Mouse (Mus musculus) lung, embryonic 14.5 days (tissue): Measurements from ENCODE around the gene Lrch1. TPM values are rescaled to one million over a fixed set of nuclear protein-coding genes. Genes with fewer than 3 reads are reported as not detected.

Experiments used
- ATAC-seq: fragments of 200-750 bp; cut with Nextera tagmentation; 2 replicates; pipeline ENCODE4 v1.8.0; 2017; ENCODE audit warnings: mild to moderate bottlenecking, moderate TSS enrichment, moderate library complexity; ENCODE audit not compliant: insufficient read depth
- DNase-seq: peaks from one replicate; pipeline ENCODE4 v3.0.0-alpha.2; 2015
- H3K27ac ChIP-seq: fragments of 300-500 bp; sonication (generic); 2 replicates; pipeline ENCODE4 v1.5.1; 2014; ENCODE audit warnings: low read depth, mild to moderate bottlenecking, moderate library complexity
- H3K27me3 ChIP-seq: fragments of 300-500 bp; sonication (generic); 2 replicates; pipeline ENCODE4 v1.6.1; 2014; ENCODE audit warnings: low read length, control low read depth; ENCODE audit not compliant: insufficient read depth
- H3K36me3 ChIP-seq: fragments of 300-500 bp; sonication (generic); 2 replicates; pipeline ENCODE4 v1.6.1; 2014; ENCODE audit warnings: control low read depth; ENCODE audit not compliant: insufficient read depth
- H3K4me1 ChIP-seq: fragments of 300-500 bp; sonication (generic); 2 replicates; pipeline ENCODE4 v1.6.1; 2014; ENCODE audit warnings: antibody characterized with exemption, control low read depth; ENCODE audit not compliant: insufficient read depth
- H3K4me2 ChIP-seq: fragments of 300-500 bp; sonication (generic); 2 replicates; pipeline ENCODE4 v1.6.1; 2014; ENCODE audit warnings: mild to moderate bottlenecking
- H3K4me3 ChIP-seq: fragments of 300-500 bp; sonication (generic); 2 replicates; pipeline ENCODE4 v1.5.1; 2014; ENCODE audit warnings: low read depth, low read length
- H3K9ac ChIP-seq: fragments of 300-500 bp; sonication (generic); 2 replicates; pipeline ENCODE4 v1.6.1; 2014
- H3K9me3 ChIP-seq: fragments of 300-500 bp; sonication (generic); 2 replicates; pipeline ENCODE4 v1.6.1; 2016; ENCODE audit warnings: low read depth, low read length, control low read depth
- CTCF ChIP-seq: IDR thresholded peaks from 2 replicates; pipeline ENCODE4 v1.5.1; 2016; ENCODE audit warnings: antibody characterized with exemption, low read depth
- WGBS: fragments of 180-500 bp; shearing (Covaris S2); extraction: QIAGEN DNeasy Blood & Tissue Kit; methylation state at CpG from one replicate; pipeline ENCODE4 v1.1.7; 2014; 5-methylcytosine and 5-hydroxymethylcytosine counted together
- polyA plus RNA-seq: library from polyadenylated mRNA; unstranded; fragments of >200 nt; fragmentation: Nextera tagmentation; extraction: Ambion mirVana; gene quantifications from 2 replicates; pipeline ENCODE4 v1.2.1, GENCODE M21; 2014

Gene Lrch1
- polyA plus RNA-seq, 1 experiment from 2014 or later: 23.9 TPM

- Histone ChIP-seq H3K27ac (no peak overlapping the region), H3K9ac (no peak overlapping the region), H3K4me1 (peaks cover 4% of the 10 kb centered on the region; the same call in 1 of the 2 replicates), H3K4me2 (no peak overlapping the region), H3K36me3 (no peaks in the 10 kb centered on the region), H3K27me3 (no peaks in the 10 kb centered on the region), H3K9me3 (no peaks in the 10 kb centered on the region), H3K4me3 (no peak overlapping the region)
- no peak for DNase-seq
- no peak for ATAC-seq
- 59% methylated on average over 8 of the region's 8 CpGs for WGBS
- no peak for TF ChIP-seq CTCF
Observed at GRCm38 (mm10) chr14:74943024-74943423, 4.7 kb downstream of the Lrch1 start.

- H3K9me3 ChIP-seq: no peaks in the 10 kb centered on the region
- ATAC-seq: no peak
- no peak overlapping the region for H3K4me3 ChIP-seq
- H3K9ac ChIP-seq: no peak overlapping the region
- H3K27ac ChIP-seq: no peak overlapping the region
- 76% methylated on average over 7 of the region's 7 CpGs for WGBS
- H3K36me3 ChIP-seq: no peaks in the 10 kb centered on the region
- H3K4me1 ChIP-seq: peaks cover 4% of the 10 kb centered on the region; the same call in 1 of the 2 replicates
- no peaks in the 10 kb centered on the region for H3K27me3 ChIP-seq
- no peak for TF ChIP-seq CTCF
- no peak for DNase-seq
- no peak overlapping the region for H3K4me2 ChIP-seq
Observed at GRCm38 (mm10) chr14:74941591-74941990, 6.1 kb downstream of the Lrch1 start.

GRCm38 (mm10) chr14:74940741-74941140 is 6.9 kb downstream of the Lrch1 start:
- Histone ChIP-seq H3K4me1 (peaks cover 3% of the 10 kb centered on the region; the same call in 1 of the 2 replicates), H3K36me3 (no peaks in the 10 kb centered on the region), H3K9ac (no peak overlapping the region), H3K9me3 (no peaks in the 10 kb centered on the region), H3K4me3 (no peak overlapping the region), H3K4me2 (no peak overlapping the region), H3K27me3 (no peaks in the 10 kb centered on the region), H3K27ac (no peak overlapping the region)
- 86% methylated on average over 4 of the region's 4 CpGs for WGBS
- no peak for DNase-seq
- ATAC-seq: no peak
- no peak for TF ChIP-seq CTCF

GRCm38 (mm10) chr14:74939355-74939754 is 8.3 kb downstream of the Lrch1 start:
- WGBS: 75% methylated on average over 9 of the region's 9 CpGs
- Histone ChIP-seq H3K36me3 (no peaks in the 10 kb centered on the region), H3K4me3 (no peak overlapping the region), H3K27me3 (no peaks in the 10 kb centered on the region), H3K9ac (no peak overlapping the region), H3K27ac (no peak overlapping the region), H3K4me2 (no peak overlapping the region), H3K9me3 (no peaks in the 10 kb centered on the region), H3K4me1 (no peaks in the 10 kb centered on the region)
- ATAC-seq (no peak), DNase-seq (no peak)
- no peak for TF ChIP-seq CTCF

GRCm38 (mm10) chr14:74938896-74939295 is 8.8 kb downstream of the Lrch1 start:
- Histone ChIP-seq H3K9ac (no peak overlapping the region), H3K27ac (no peak overlapping the region), H3K9me3 (no peaks in the 10 kb centered on the region), H3K4me2 (no peak overlapping the region), H3K4me3 (no peak overlapping the region), H3K36me3 (no peaks in the 10 kb centered on the region), H3K27me3 (no peaks in the 10 kb centered on the region), H3K4me1 (no peaks in the 10 kb centered on the region)
- no peak for DNase-seq
- no peak for ATAC-seq
- TF ChIP-seq CTCF: no peak
- 81% methylated on average over 3 of the region's 3 CpGs for WGBS

GRCm38 (mm10) chr14:74936557-74937261 is 11.0 kb downstream of the Lrch1 start:
- H3K36me3 ChIP-seq: no peaks in the 10 kb centered on the region
- H3K4me2 ChIP-seq: no peak overlapping the region
- no peaks in the 10 kb centered on the region for H3K27me3 ChIP-seq
- H3K9me3 ChIP-seq: no peaks in the 10 kb centered on the region
- ATAC-seq (no peak), DNase-seq (no peak)
- TF ChIP-seq CTCF: no peak
- no peak overlapping the region for H3K9ac ChIP-seq
- no peaks in the 10 kb centered on the region for H3K4me1 ChIP-seq
- H3K4me3 ChIP-seq: no peak overlapping the region
- WGBS: 82% methylated on average over 2 of the region's 2 CpGs
- H3K27ac ChIP-seq: no peak overlapping the region

GRCm38 (mm10) chr14:74935111-74935510 is 12.6 kb downstream of the Lrch1 start:
- H3K27me3 ChIP-seq: no peaks in the 10 kb centered on the region
- no peaks in the 10 kb centered on the region for H3K36me3 ChIP-seq
- H3K4me2 ChIP-seq: no peak overlapping the region
- no peak overlapping the region for H3K27ac ChIP-seq
- 93% methylated on average over 6 of the region's 6 CpGs for WGBS
- no peak for TF ChIP-seq CTCF
- no peak for ATAC-seq
- no peaks in the 10 kb centered on the region for H3K9me3 ChIP-seq
- no peaks in the 10 kb centered on the region for H3K4me1 ChIP-seq
- no peak overlapping the region for H3K4me3 ChIP-seq
- DNase-seq: no peak
- H3K9ac ChIP-seq: no peak overlapping the region
